ENCODE assay signal across 8 mouse cellular contexts in the genomic region with DNA sequence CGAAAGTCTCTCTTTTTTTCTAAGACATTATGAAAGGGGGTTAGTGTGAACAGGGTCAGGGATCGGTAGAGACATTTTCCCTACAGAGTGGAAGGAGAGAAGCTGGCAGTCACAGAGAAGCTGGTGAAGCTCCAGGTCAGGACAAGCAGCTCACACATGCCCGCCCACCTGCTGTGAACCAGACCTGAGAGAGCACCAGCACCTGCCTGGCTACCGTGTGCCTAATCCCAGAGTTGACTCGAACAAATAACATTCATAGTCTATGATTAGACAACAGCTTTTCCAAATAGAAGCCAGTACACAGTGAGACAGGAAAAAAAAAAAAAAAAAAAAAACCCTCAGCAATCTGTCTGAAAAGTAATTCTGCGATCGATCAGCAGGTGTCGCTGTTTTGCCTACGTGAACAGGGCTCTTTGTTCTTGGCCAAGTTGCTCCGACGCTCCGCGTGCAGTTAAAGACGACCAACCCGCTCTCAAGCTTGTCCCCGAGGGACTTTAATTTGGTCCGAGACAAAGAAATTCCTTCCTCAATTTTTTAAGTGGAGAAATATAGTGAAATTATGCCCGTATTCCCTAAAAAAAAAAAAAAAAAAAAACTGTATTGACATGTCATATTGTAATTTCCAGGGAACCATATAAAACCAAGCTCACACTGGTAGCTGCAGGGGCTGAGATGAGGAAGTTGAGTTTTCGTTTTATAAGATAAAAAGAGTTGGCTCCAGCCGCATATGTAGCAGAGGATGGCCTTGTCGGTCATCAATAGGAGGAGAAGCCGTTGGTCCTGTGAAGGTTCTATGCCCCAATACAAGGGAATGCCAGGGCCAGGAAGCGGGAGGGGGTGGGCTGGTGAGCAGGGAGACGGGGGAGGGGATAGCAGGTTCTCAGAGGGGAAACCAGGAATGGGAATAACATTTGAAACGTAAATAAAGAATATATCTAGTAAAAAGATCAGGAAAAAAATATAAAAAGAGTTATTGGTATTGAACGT. TPM values are rescaled to one million over a fixed set of nuclear protein-coding genes. Genes with fewer than 3 reads are reported as not detected.
DNase-seq lines count a peak whose midpoint lies in the region; TF ChIP-seq lines count a peak whose summit lies in the region.

No protein-coding gene starts in this region.

- no peaks in the 10 kb centered on the region for H3K36me3 ChIP-seq in megakaryocyte, embryonic 14.5 days (replicated peaks; ENCODE audit: low read length)

- peak; percentile 90 for DNase-seq in ZHBTc4 (ENCODE audit: low read depth, low spot score)
- DNase-seq in cerebellum, postnatal 4 days (ENCODE audit: low spot score in 2 of 2): peak; percentile 65 to 89
- DNase-seq in gastrocnemius, adult 8-10 months (ENCODE audit: low spot score in 2 of 2): peak; percentile 60 to 63
- DNase-seq in hindlimb bud, embryonic 11.5 days (ENCODE audit: extremely low spot score, low read depth, low spot score): peak; percentile 98
- peak; percentile 81 to 84 for DNase-seq in left cerebral cortex, adult 2 months (ENCODE audit: extremely low spot score in 1 of 2, low spot score in 2 of 2)
- DNase-seq in right cerebral cortex, adult 2 months (ENCODE audit: low spot score in 2 of 2): peak; percentile 91 to 93
- DNase-seq in urinary bladder, postnatal 14 days (ENCODE audit: low spot score): peak; percentile 93

- intact Hi-C loops in left cerebral cortex, adult 2 months (cut with DNase I): loop anchor here (1.0 to 10.0 kb wide), 6 partner anchors 68 to 841 kb away; a partner anchor contains a TSS

- H3K27ac ChIP-seq in left cerebral cortex, adult 2 months: no peak overlapping the region

- TF ChIP-seq CTCF in left cerebral cortex, adult 2 months (IDR thresholded peaks at IDR 0.05): peak; percentile 77

- no peak overlapping the region; the same call in 1 of the 2 replicates for H3K4me3 ChIP-seq in left cerebral cortex, adult 2 months
- peak overlapping the region; percentile 46 for H3K4me3 ChIP-seq in megakaryocyte, embryonic 14.5 days (replicated peaks)

- peaks cover 56% of the 10 kb centered on the region for H3K27me3 ChIP-seq in megakaryocyte, embryonic 14.5 days (replicated peaks)

- peaks cover 8% of the 10 kb centered on the region for H3K9me3 ChIP-seq in megakaryocyte, embryonic 14.5 days

- peaks cover 16% of the 10 kb centered on the region for H3K4me1 ChIP-seq in megakaryocyte, embryonic 14.5 days

RNA-seq across cellular contexts. Expression of a gene that starts 48.4 kb away (rescaled TPM):
- not detected for total RNA-seq in gastrocnemius, adult 8-10 months (2022)
- total RNA-seq in left cerebral cortex, adult 2 months (2021): 1 to 10 TPM; 1.5 to 1.7 TPM
- polyA plus RNA-seq in megakaryocyte, embryonic 14.5 days (2012; ENCODE audit: insufficient read depth, low replicate concordance): not detected in 2 replicates
